Mouse (Mus musculus) testis, postnatal 14 days (tissue): Measurements from ENCODE around the gene Smug1.

ENCODE experiments used
- DNase-seq: peaks from one replicate; pipeline ENCODE4 v3.0.0; 2021; ENCODE audit warnings: low spot score

The Smug1 gene

GRCm38 (mm10) chr15:103167042-103167615 is at the start of gene Smug1:
Gene Smug1, minus strand, starts transcription at chr15:103167092.
- DNase-seq: no peak

GRCm38 (mm10) chr15:103216052-103216451 is 49.2 kb upstream of the Smug1 start:
- no peak for DNase-seq

- DNase-seq: peak; percentile 90
Measured at GRCm38 (mm10) chr15:103214971-103215907, 48.3 kb upstream of the Smug1 start.

GRCm38 (mm10) chr15:103214149-103214548 is 47.3 kb upstream of the Smug1 start:
- no peak for DNase-seq

GRCm38 (mm10) chr15:103205156-103205555 is 38.3 kb upstream of the Smug1 start:
- DNase-seq: no peak

GRCm38 (mm10) chr15:103202088-103202793 is 35.3 kb upstream of the Smug1 start:
- DNase-seq: no peak

GRCm38 (mm10) chr15:103197785-103198184 is 30.9 kb upstream of the Smug1 start:
- DNase-seq: no peak

GRCm38 (mm10) chr15:103196835-103197234 is 29.9 kb upstream of the Smug1 start:
- no peak for DNase-seq

GRCm38 (mm10) chr15:103193606-103194005 is 26.7 kb upstream of the Smug1 start:
- DNase-seq: no peak

- no peak for DNase-seq
Measured at GRCm38 (mm10) chr15:103190531-103191462, 23.9 kb upstream of the Smug1 start.

GRCm38 (mm10) chr15:103190083-103190482 is 23.2 kb upstream of the Smug1 start:
- DNase-seq: no peak

- no peak for DNase-seq
Measured at GRCm38 (mm10) chr15:103187803-103188202, 20.9 kb upstream of the Smug1 start.

- no peak for DNase-seq
Measured at GRCm38 (mm10) chr15:103185462-103186198, 18.7 kb upstream of the Smug1 start.

- DNase-seq: no peak
Measured at GRCm38 (mm10) chr15:103183651-103184610, 17.0 kb upstream of the Smug1 start.

GRCm38 (mm10) chr15:103183135-103183534 is 16.2 kb upstream of the Smug1 start:
- peak; percentile 73 for DNase-seq

- peak; percentile 83 for DNase-seq
Measured at GRCm38 (mm10) chr15:103182166-103182790, 15.4 kb upstream of the Smug1 start.

- DNase-seq: no peak
Measured at GRCm38 (mm10) chr15:103180406-103180805, 13.5 kb upstream of the Smug1 start.

GRCm38 (mm10) chr15:103178767-103179166 is 11.9 kb upstream of the Smug1 start:
- DNase-seq: no peak

GRCm38 (mm10) chr15:103178137-103178536 is 11.2 kb upstream of the Smug1 start:
- peak; percentile 58 for DNase-seq
